Mouse (Mus musculus) megakaryocyte-erythroid progenitor cell, adult 5-6 weeks (primary cell): Measurements from ENCODE around the gene St6galnac3. TPM values are rescaled to one million over a fixed set of nuclear protein-coding genes. Genes with fewer than 3 reads are reported as not detected.

Experiments
- ATAC-seq: replicated peaks from 2 replicates; pipeline ENCODE4 v1.8.0; 2016; ENCODE audit warnings: mild to moderate bottlenecking, inconsistent platforms; ENCODE audit not compliant: severe bottlenecking, poor library complexity, low FRiP score, low TSS enrichment
- total RNA-seq, 2 experiments: library from RNA; stranded (forward) in 1 of 2; stranded (reverse) in 1 of 2; fragments of 200-1000, 215-1000 nt in 1 of 2; fragments of >200 nt in 1 of 2; fragmentation: Nextera tagmentation in 1 of 2; gene quantifications; 2 replicates each; pipeline ENCODE4 v1.2.3; 2014 to 2017

The St6galnac3 gene
- total RNA-seq, 2 experiments from 2014 or later, result 17.2 to 19.6 TPM

DNA sequence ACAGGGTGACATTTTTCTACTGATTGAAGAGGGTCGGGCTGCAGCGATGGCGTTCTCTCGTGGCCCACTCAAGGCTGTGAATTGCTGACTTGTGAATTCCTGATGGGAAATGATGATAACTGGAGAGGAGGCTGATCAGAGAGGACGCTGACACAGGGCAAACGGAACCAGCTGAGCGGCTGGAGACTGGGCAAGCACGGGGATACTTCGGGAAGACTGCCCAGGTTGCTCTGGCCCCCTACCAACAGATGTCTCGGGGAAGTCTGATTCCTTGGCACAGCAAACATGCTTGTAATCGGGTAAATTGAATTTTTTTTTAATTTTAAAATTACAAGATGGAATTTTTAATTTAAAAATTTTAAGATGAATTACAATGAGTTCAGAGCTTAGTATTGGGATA, 168.4 kb downstream of the St6galnac3 start:
- no peak for ATAC-seq

DNA sequence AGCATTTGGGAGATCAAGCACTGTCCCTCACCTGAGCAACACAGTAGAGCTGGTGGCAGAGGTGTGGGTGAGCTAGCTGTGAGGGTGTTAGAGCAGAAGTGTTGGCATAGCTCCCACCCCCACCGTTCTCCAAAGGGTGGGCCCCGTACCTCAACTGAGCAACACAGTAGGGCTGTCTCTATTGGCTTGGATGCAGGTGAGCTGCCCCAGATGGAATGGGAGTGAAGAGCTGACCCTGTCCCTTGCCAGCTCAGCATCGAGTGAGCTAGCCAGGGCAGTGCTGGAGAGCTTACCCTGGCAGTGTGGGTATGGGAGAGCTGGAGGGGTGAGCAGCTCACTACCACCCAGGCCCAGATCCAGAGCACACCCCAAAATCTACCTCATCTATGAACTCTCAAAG, 171.3 kb downstream of the St6galnac3 start:
- ATAC-seq, result no peak

DNA sequence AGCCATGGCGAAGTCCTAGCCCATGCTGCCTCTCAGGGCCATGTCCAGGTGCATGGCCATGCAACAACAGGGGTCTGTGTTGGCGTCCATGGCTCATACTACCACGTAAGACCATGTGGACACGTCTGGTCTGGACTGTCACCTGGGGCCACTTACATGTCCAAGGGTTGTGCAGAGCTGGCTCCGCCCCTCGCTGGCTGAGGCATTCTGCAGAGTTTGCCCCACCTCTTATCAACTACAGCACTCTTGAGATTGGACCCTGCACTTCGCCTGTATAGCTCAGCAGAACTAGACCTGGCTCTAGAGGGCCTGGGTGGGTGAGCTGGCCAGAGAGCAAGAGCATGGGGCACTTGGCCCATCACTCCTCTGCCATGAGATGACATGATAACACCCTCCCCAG, 171.7 kb downstream of the St6galnac3 start:
- 0 out of 2 replicates have a peak, but pooled peaks have one; percentile 20 for ATAC-seq

GRCm38 (mm10) chr3:153546936-153547683, 177.9 kb downstream of the St6galnac3 start:
- no peak for ATAC-seq

- ATAC-seq, result no peak
These were observed 185.1 kb downstream of the St6galnac3 start for GRCm38 (mm10) chr3:153539851-153540250.

DNA sequence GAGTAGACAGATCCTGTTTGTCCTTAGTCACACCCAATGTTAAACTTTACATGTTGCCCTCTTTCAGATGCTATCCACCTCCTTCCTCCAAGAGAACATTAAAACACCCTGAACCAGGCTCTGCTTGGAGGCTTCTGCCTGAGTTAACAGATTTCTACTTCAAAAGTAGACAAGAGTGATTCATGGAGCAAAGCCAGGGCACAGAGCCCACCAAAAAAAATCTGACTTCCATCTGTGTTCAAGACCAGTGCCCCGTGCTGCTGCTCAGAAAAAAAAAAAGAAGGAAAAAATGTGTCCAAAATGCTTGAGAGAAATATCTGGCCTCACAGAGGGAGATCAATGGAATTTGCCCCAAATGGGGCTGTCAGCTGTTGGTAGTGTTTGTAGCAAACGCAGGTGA, 186.6 kb downstream of the St6galnac3 start:
- no peak for ATAC-seq

DNA sequence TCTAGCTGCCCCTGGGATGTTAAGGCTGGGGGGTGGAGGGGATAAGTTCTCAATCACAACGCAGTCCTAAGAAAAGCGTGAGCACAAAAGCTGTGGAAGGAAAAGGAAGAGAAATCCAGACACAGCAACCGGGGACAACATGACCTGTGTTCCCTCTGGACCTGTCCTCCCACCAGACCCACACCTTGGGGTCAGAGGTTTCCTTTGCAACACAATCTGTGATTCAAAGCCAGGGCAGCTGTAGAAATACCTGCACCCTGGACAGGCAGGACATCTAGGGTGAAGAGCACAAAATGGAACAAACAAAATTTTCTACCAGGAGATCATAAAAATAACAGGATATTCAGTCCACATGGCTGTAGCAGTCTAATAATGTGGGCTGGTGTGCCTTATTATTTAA, 187.5 kb downstream of the St6galnac3 start:
- ATAC-seq, result no peak

- ATAC-seq, result no peak
These were observed 188.7 kb downstream of the St6galnac3 start for GRCm38 (mm10) chr3:153536260-153536659.

DNA sequence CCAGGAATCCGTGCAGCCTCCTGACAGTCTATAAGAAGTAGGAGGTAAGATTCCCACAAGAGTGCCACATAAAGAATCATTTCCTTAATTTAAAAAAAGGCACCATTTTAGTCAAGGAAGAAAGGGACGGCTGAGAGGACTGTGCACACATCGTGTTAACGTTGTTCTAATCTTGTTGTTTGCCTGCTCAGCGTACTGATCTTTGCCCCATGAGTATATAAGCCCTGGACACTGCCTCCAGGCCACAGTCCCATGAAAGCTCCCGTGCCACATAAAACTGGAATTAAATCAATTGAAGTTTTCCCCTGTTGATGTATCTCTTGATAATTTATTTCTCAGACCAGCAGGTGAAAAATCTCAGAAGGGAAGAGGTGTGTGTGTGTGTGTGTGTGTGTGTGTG, 195.8 kb downstream of the St6galnac3 start:
- ATAC-seq, result no peak

GRCm38 (mm10) chr3:153525151-153525768, 199.7 kb downstream of the St6galnac3 start:
- ATAC-seq, result no peak

DNA sequence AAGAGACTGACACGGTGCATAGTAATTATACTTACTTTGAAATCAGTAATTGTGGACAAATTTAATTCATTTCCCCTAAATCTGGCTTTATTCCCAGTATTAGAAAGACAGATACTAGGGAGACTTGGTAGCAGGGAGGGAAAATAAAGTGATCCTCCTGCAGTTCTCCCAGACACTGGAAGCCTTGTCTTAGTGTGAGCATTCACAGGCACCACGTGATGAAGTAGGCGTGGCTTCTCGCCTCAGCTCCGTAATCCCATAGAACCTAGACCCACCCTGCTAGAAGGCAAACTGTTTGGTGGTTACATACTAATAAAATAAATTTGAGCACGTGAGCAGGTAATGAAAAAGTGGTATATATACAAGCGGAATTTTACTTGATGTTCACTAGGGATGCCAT, 208.1 kb downstream of the St6galnac3 start:
- no peak for ATAC-seq

DNA sequence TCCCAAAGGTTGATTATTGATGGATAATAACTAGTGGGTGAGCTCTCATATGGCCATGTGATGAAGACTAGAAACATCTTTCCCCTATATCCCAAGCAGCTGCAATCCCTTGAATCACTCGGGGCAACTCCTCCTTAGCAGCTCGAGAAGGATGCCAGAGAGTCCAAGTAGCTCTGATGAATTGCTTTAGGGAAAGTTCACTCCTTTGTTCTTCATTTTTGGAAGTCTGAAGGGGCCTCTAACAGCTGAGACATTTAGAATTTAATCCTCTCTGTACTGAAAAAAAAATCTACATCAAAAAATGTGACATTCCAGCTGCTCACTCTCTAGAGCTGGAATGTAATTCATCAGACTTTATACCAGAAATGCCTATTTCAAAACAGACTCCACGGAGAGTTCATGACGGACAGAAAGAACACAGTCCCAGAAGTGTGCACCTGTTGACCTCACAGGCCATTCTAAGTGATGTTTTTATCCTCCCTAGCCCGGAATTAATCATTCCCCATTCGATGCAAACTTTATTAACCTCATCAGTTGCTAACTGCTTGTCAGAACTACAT, 211.4 kb downstream of the St6galnac3 start:
- ATAC-seq, result no peak

DNA sequence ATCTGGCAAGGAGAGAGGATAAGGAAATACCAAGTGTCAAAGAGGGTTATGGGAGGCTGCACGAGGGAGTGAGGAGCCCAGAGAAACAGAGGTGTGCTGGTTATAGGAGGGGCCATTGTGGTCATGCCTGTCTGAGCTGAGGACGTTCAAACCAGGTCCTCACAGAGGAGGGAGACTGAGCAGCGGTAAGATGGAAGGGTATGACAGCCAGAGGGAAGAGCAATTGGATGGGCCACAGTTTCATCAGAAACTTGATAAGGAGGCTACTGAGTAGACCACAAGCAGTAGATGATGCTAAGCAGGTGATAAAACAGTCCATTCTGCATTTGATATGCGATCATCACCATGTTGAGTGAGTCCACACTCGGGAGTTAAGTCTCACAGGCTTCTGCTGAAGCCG, 212.4 kb downstream of the St6galnac3 start:
- ATAC-seq, result peak; percentile 27

- ATAC-seq, result peak; percentile 86
These were observed 213.8 kb downstream of the St6galnac3 start for GRCm38 (mm10) chr3:153511151-153511580.

DNA sequence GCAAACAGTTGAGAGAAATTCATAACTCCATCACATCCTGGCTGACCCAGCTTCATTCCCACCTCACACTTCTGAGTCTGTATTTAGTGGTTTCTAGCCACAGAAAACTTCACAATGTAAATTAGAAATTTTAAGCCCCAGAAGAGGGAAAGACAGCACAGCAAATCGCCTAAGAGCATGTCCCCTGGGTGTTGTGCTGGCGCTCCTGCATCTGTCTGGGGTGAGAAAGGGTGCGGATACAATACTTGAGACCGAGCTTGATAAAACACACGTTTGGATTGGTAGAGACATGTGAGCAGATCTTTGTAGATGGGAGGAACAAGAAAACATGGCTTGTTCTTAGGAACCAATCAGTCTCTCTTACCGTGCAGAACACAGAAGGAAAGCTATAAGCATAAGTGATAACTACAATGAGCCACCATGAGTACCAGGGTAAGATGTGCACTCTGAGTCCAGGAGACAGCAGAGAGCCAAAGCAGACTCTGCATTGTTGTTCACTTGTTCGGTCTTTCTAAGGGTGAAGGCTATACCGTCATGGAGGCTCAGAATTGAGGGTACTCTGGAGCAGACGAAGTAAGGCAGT, 214.8 kb downstream of the St6galnac3 start:
- peak; percentile 13; the same call in 1 of the 2 replicates for ATAC-seq

GRCm38 (mm10) chr3:153509643-153510042, 215.3 kb downstream of the St6galnac3 start:
- 0 out of 2 replicates have a peak, but pooled peaks have one; percentile 35 for ATAC-seq

- ATAC-seq, result no peak
These were observed 215.9 kb downstream of the St6galnac3 start for GRCm38 (mm10) chr3:153509029-153509428.

GRCm38 (mm10) chr3:153508592-153508991, 216.4 kb downstream of the St6galnac3 start:
- no peak for ATAC-seq

DNA sequence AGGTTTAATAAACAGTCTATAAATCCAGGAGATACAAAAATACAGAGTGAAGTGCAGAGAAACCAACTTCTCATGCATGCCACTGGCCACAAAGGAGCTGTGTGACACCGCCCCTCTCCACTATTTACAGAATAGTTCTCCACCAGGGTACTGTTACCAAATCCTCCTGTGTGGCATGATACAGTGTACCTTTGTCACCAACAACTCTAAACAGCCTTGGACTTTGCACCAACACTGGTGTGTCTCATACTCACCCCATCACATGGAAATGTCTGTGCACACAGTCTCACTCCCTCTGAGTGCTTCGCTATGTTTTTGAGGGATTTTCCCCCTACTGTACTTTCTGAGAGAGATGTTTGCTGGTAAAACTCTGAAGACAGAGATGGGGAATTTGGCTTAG, 217.4 kb downstream of the St6galnac3 start:
- ATAC-seq, result no peak

GRCm38 (mm10) chr3:153502488-153502887, 222.5 kb downstream of the St6galnac3 start:
- no peak for ATAC-seq
